Mouse (Mus musculus) stomach, embryonic 16.5 days (tissue): ENCODE measurements around the gene Polr2l. TPM values are rescaled to one million over a fixed set of nuclear protein-coding genes. Genes with fewer than 3 reads are reported as not detected.

Experiments used
- ATAC-seq: fragments of 200-750 bp; cut with Nextera tagmentation; 2 replicates; pipeline ENCODE4 v1.8.0; 2017; ENCODE audit warnings: moderate number of reproducible peaks, moderate TSS enrichment; ENCODE audit not compliant: insufficient read depth, low FRiP score
- H3K27ac ChIP-seq: fragments of 300-500 bp; sonication (generic); 2 replicates; pipeline ENCODE4 v1.5.1; 2014; ENCODE audit warnings: low read length
- H3K27me3 ChIP-seq: fragments of 300-500 bp; sonication (generic); 2 replicates; pipeline ENCODE4 v1.6.1; 2014; ENCODE audit warnings: low read length, control low read depth, mixed read lengths; ENCODE audit not compliant: control insufficient read depth, insufficient read depth
- H3K36me3 ChIP-seq: fragments of 300-500 bp; sonication (generic); 2 replicates; pipeline ENCODE4 v1.6.1; 2014; ENCODE audit warnings: low read length; ENCODE audit not compliant: control insufficient read depth, insufficient read depth
- H3K4me1 ChIP-seq: fragments of 300-500 bp; sonication (generic); 2 replicates; pipeline ENCODE4 v1.6.1; 2014; ENCODE audit warnings: low read length, control low read depth, mixed read lengths; ENCODE audit not compliant: control insufficient read depth, insufficient read depth
- H3K4me2 ChIP-seq: fragments of 300-500 bp; sonication (generic); 2 replicates; pipeline ENCODE4 v1.6.1; 2014; ENCODE audit warnings: low read depth, low read length, mixed read lengths
- H3K4me3 ChIP-seq: fragments of 300-500 bp; sonication (generic); replicated peaks from 2 replicates; pipeline ENCODE4 v1.5.1; 2014; ENCODE audit warnings: mild to moderate bottlenecking, low read length
- H3K9ac ChIP-seq: fragments of 300-500 bp; sonication (generic); 2 replicates; pipeline ENCODE4 v1.6.1; 2014; ENCODE audit warnings: low read length
- H3K9me3 ChIP-seq: fragments of 300-500 bp; sonication (generic); replicated peaks from 2 replicates; pipeline ENCODE4 v1.6.1; 2016; ENCODE audit warnings: low read length, control low read depth; ENCODE audit not compliant: control insufficient read depth
- WGBS: fragments of 180-500 bp; shearing (Covaris S2); extraction: QIAGEN DNeasy Blood & Tissue Kit; methylation state at CpG from one replicate; pipeline ENCODE4 v1.1.7; 2014; 5-methylcytosine and 5-hydroxymethylcytosine counted together
- polyA plus RNA-seq: library from polyadenylated mRNA; unstranded; fragments of >200 nt; fragmentation: Nextera tagmentation; extraction: Ambion mirVana; gene quantifications from 2 replicates; pipeline ENCODE4 v1.2.1, GENCODE M21; 2015

Polr2l gene
- polyA plus RNA-seq, 1 experiment from 2014 or later, result 63.1 TPM

DNA sequence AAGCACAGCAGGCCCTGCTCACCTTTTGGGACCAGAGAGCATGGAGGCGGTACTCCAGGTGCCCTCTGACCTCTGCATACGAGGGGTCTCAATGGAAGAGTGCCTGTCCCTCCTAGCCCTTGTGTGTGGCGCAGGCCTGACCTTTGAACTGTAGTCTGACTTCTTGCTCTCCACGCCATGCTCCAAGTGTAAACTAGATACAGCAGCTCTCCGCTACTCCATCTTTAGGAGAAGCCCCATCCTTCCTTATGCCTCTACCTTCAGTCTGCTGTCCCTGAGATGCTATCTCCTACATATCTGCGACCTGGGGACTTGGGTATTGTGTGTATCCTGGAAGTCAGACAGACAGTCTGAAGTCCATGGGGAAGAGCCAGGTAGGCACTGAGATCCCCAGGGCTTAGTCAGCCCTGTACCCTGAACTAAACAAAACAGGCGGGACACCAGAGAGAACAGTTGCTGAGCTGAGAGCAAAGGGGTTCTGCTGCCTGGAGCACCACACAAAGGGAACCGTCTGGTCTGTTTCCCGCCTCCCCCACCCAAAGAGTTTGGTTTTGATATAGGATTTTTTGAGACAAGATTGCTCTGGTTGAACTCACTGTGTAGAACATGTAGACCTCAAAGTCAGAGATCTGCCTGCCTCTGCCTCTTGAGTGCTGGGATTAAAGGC, 38.9 kb downstream of the Polr2l start:
- no peak for ATAC-seq
- Histone ChIP-seq H3K27me3 (no peaks in the 10 kb centered on the region), H3K36me3 (no peaks in the 10 kb centered on the region), H3K4me1 (peaks cover 29% of the 10 kb centered on the region), H3K27ac (no peak overlapping the region), H3K4me2 (peak overlapping the region; percentile 67), H3K9ac (no peak overlapping the region), H3K4me3 (no peak overlapping the region), H3K9me3 (no peaks in the 10 kb centered on the region)
- whole genome bisulfite sequencing, result 80% methylated on average over 9 of the region's 9 CpGs

- 3% methylated on average over 17 of the region's 17 CpGs for WGBS
- Histone ChIP-seq H3K9me3 (no peaks in the 10 kb centered on the region), H3K27ac (peak overlapping the region; percentile 35; the same call in 1 of the 2 replicates), H3K4me3 (peak overlapping the region; percentile 54), H3K27me3 (no peaks in the 10 kb centered on the region), H3K9ac (peak overlapping the region; percentile 74), H3K36me3 (no peaks in the 10 kb centered on the region), H3K4me1 (peaks cover 24% of the 10 kb centered on the region), H3K4me2 (peak overlapping the region; percentile 67)
- peak; percentile 31; the same call in 1 of the 2 replicates for ATAC-seq
Measured at GRCm38 (mm10) chr7:141435129-141435855, 39.6 kb downstream of the Polr2l start.

DNA sequence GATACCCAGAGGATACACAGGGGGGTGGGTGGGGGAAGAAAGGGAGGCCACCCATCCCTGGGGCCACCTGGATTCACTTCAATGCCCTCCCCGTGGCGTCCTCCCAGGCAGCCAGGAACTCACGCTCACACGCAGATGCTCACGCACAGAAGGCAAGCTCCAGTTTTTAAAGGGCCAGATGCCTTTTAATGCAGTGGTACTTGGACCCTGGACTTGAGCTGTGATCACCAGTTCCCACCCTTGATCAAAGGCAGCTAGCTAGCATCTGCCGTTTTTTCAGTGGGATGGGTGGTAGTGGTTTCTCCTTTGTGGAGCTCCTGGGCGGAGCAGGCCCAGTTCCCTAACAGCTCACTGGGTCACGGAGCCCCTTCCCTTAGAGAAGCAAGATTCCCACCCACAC, 40.5 kb downstream of the Polr2l start:
- H3K36me3 ChIP-seq, result no peaks in the 10 kb centered on the region
- no peaks in the 10 kb centered on the region for H3K9me3 ChIP-seq
- H3K4me2 ChIP-seq, result peak overlapping the region; percentile 67
- H3K9ac ChIP-seq, result peak overlapping the region; percentile 74
- ATAC-seq, result no peak
- H3K4me1 ChIP-seq, result peaks cover 27% of the 10 kb centered on the region
- 17% methylated on average over 8 of the region's 8 CpGs for WGBS
- H3K4me3 ChIP-seq, result peak overlapping the region; percentile 54
- peak overlapping the region; percentile 35; the same call in 1 of the 2 replicates for H3K27ac ChIP-seq
- no peaks in the 10 kb centered on the region for H3K27me3 ChIP-seq

- WGBS, result 68% methylated on average over 15 of the region's 15 CpGs
- peaks cover 33% of the 10 kb centered on the region for H3K4me1 ChIP-seq
Measured at GRCm38 (mm10) chr7:141433517-141434400, 41.2 kb downstream of the Polr2l start.

DNA sequence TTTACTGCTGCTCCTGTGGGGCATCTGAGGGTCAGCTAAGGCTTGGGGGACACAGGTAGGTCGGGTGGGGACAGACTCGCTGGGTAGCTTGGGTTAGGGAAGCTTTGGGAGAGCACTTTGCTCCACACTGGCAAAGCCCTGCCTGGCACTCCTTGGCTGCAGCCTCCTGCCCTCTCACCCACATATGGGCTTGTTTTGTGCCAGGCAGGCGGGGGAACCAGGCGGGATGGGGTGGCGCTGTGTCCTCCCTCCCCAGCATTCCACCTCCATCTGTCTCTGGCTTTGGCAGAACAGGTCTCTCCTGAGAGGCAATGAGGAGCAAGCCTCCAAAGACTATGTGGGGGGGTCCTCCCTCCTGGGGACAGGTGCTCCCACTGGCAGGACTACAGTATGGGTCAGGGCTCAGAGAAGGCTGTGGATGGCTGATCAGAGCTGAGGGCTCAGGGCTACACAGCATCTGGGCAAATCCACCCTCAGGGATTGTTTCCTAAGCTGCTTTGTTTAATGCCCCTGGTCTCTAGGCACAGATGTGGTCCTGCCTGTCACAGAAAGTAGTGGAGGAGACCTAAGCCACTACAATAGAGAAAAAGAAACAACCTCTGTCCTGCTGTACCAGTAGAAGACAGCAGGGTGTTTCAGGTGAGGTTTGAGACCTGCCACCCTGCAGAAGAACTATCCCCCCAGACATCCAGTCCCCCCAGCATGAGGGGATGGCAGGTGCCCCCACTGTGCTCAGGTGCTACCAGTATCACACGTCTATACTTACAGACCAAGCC, 42.0 kb downstream of the Polr2l start:
- H3K4me1 ChIP-seq, result peaks cover 33% of the 10 kb centered on the region

More at GRCm38 (mm10) chr7:141433517-141434400, 41.2 kb downstream of the Polr2l start:
- no peaks in the 10 kb centered on the region for H3K36me3 ChIP-seq
- H3K27ac ChIP-seq, result no peak overlapping the region
- H3K9me3 ChIP-seq, result no peaks in the 10 kb centered on the region
- peak overlapping the region; percentile 54 for H3K4me3 ChIP-seq
- peak overlapping the region; percentile 74 for H3K9ac ChIP-seq
- H3K27me3 ChIP-seq, result no peaks in the 10 kb centered on the region
- ATAC-seq, result no peak
- peak overlapping the region; percentile 67 for H3K4me2 ChIP-seq

GRCm38 (mm10) chr7:141432186-141432611, 42.7 kb downstream of the Polr2l start:
- Histone ChIP-seq H3K4me1 (peaks cover 33% of the 10 kb centered on the region), H3K36me3 (no peaks in the 10 kb centered on the region), H3K4me2 (no peak overlapping the region), H3K9ac (no peak overlapping the region), H3K27ac (no peak overlapping the region), H3K4me3 (no peak overlapping the region), H3K27me3 (no peaks in the 10 kb centered on the region), H3K9me3 (no peaks in the 10 kb centered on the region)
- 80% methylated on average over 8 of the region's 8 CpGs for WGBS
- ATAC-seq, result no peak

More for the DNA sequence above, 42.0 kb downstream of the Polr2l start:
- Histone ChIP-seq H3K4me3 (no peak overlapping the region), H3K27ac (no peak overlapping the region), H3K36me3 (no peaks in the 10 kb centered on the region), H3K9me3 (no peaks in the 10 kb centered on the region), H3K4me2 (no peak overlapping the region), H3K27me3 (no peaks in the 10 kb centered on the region), H3K9ac (0 out of 2 replicates have a peak overlapping the region, but pooled peaks have one; percentile 7)
- ATAC-seq, result no peak
- WGBS, result 81% methylated on average over 6 of the region's 6 CpGs

DNA sequence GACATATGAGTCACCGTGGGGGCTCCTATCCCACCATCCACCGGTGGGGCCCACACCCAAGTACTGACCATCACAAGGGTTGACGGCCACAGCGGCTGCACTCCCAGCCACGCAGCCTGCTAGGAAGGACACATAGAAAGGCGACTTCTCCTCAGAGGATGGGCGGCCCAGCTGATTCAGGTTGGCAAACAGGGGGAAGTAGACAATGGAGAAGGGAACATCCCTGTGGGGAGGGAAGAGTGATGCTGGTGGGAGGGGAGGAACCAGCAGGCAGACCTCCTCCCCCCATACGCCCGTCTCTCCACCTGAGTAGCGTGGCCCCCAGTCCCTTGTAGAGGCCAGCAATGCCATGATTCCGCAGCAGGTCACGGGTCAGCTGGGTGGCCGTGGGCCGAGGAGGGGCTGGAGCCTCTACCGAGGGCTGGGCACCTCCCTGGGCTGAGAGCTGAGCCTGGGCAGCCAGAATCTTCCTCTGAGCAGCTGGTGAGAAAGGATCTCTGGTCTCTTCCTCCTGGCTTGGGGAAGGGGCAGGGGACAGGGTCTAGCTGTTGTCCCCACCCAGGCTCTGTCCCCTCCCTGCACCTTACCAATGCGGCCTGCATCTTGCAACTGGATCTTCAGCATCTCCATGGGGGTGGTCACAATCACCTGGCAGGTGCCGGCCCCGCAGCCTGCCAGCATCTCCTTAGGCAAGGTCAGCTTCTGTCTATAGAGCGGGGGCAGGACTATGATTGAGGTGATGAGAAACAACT, 43.3 kb downstream of the Polr2l start:
- Histone ChIP-seq H3K4me2 (no peak overlapping the region), H3K9ac (no peak overlapping the region), H3K27me3 (no peaks in the 10 kb centered on the region), H3K4me3 (no peak overlapping the region), H3K9me3 (no peaks in the 10 kb centered on the region), H3K4me1 (peaks cover 30% of the 10 kb centered on the region), H3K27ac (no peak overlapping the region), H3K36me3 (no peaks in the 10 kb centered on the region)
- no peak for ATAC-seq
- 95% methylated on average over 19 of the region's 19 CpGs for WGBS
